Mouse (Mus musculus): ENCODE measurements around the gene Plin1. TPM values are rescaled to one million over a fixed set of nuclear protein-coding genes. Genes with fewer than 3 reads are reported as not detected.

The Plin1 gene
- total and polyA plus RNA-seq, 2 experiments from 2014 or later, result 0.23 to 0.44 TPM

- Histone ChIP-seq H3K4me1 (ENCODE audit: insufficient read depth, low read length) (no peaks in the 10 kb centered on the region), H3K36me3 (ENCODE audit: insufficient read depth, low read length) (no peaks in the 10 kb centered on the region), H3K9ac (replicated peaks; ENCODE audit: low read length, poor library complexity, severe bottlenecking) (no peak overlapping the region), H3K4me2 (ENCODE audit: low read depth, low read length, poor library complexity, severe bottlenecking) (no peak overlapping the region), H3K27ac (ENCODE audit: low read depth, low read length) (no peak overlapping the region), H3K27me3 (ENCODE audit: insufficient read depth, low read length) (no peaks in the 10 kb centered on the region), H3K4me3 (ENCODE audit: low read depth, low read length) (no peak overlapping the region), H3K9me3 (ENCODE audit: low read length) (no peaks in the 10 kb centered on the region)
- no peak for TF ChIP-seq CTCF (IDR thresholded peaks at IDR 0.05)
- DNase-seq (ENCODE audit: low spot score) (no peak), ATAC-seq (ENCODE audit: low FRiP score) (no peak)
- WGBS, result 91% methylated on average over 2 of the region's 2 CpGs
These were observed 52.5 kb downstream of the Plin1 start for GRCm38 (mm10) chr7:79680231-79680630.

GRCm38 (mm10) chr7:79679186-79679585, 53.5 kb downstream of the Plin1 start:
- Histone ChIP-seq H3K9me3 (ENCODE audit: low read length) (no peaks in the 10 kb centered on the region), H3K4me3 (ENCODE audit: low read depth, low read length) (no peak overlapping the region), H3K27me3 (ENCODE audit: insufficient read depth, low read length) (no peaks in the 10 kb centered on the region), H3K36me3 (ENCODE audit: insufficient read depth, low read length) (no peaks in the 10 kb centered on the region), H3K4me1 (ENCODE audit: insufficient read depth, low read length) (no peaks in the 10 kb centered on the region), H3K4me2 (ENCODE audit: low read depth, low read length, poor library complexity, severe bottlenecking) (no peak overlapping the region), H3K27ac (ENCODE audit: low read depth, low read length) (no peak overlapping the region), H3K9ac (replicated peaks; ENCODE audit: low read length, poor library complexity, severe bottlenecking) (no peak overlapping the region)
- ATAC-seq (ENCODE audit: low FRiP score) (no peak), DNase-seq (ENCODE audit: low spot score) (no peak)
- TF ChIP-seq CTCF (IDR thresholded peaks at IDR 0.05), result peak; percentile 44

GRCm38 (mm10) chr7:79670900-79671604, 61.7 kb downstream of the Plin1 start:
- Histone ChIP-seq H3K4me3 (ENCODE audit: low read depth, low read length) (no peak overlapping the region), H3K9ac (replicated peaks; ENCODE audit: low read length, poor library complexity, severe bottlenecking) (no peak overlapping the region), H3K4me1 (ENCODE audit: insufficient read depth, low read length) (no peaks in the 10 kb centered on the region), H3K36me3 (ENCODE audit: insufficient read depth, low read length) (no peaks in the 10 kb centered on the region), H3K27me3 (ENCODE audit: insufficient read depth, low read length) (no peaks in the 10 kb centered on the region), H3K9me3 (ENCODE audit: low read length) (no peaks in the 10 kb centered on the region), H3K4me2 (ENCODE audit: low read depth, low read length, poor library complexity, severe bottlenecking) (no peak overlapping the region), H3K27ac (ENCODE audit: low read depth, low read length) (no peak overlapping the region)
- DNase-seq (ENCODE audit: low spot score) (no peak), ATAC-seq (ENCODE audit: low FRiP score) (no peak)
- WGBS, result 98% methylated on average over 4 of the region's 4 CpGs
- no peak for TF ChIP-seq CTCF (IDR thresholded peaks at IDR 0.05)

Other genes starting within 250 kb of the Plin1 start
- gene Rhcg, start 115.2 kb downstream of the Plin1 start, total RNA-seq (2014; rRNA removed), result 2.2 and 2.6 TPM in 2 replicates
- gene Rhcg, start 115.2 kb downstream of the Plin1 start, polyA plus RNA-seq (2015; fragmentation: Nextera tagmentation; extraction: Ambion mirVana), result 4.3 and 4.8 TPM in 2 replicates
- gene Ticrr, start 72.7 kb downstream of the Plin1 start, total RNA-seq (2014; rRNA removed), result 1.2 and 3.4 TPM in 2 replicates
- 0.85 and 1.0 TPM in 2 replicates for gene Ticrr, start 72.7 kb downstream of the Plin1 start, polyA plus RNA-seq (2015; fragmentation: Nextera tagmentation; extraction: Ambion mirVana)
- gene Kif7, start 17.2 kb downstream of the Plin1 start, total RNA-seq (2014; rRNA removed), result 5.5 and 5.6 TPM in 2 replicates
- gene Kif7, start 17.2 kb downstream of the Plin1 start, polyA plus RNA-seq (2015; fragmentation: Nextera tagmentation; extraction: Ambion mirVana), result 1.5 and 1.7 TPM in 2 replicates
- 3.4 and 3.6 TPM in 2 replicates for gene Pex11a, start 10.2 kb upstream of the Plin1 start, total RNA-seq (2014; rRNA removed)
- gene Pex11a, start 10.2 kb upstream of the Plin1 start, polyA plus RNA-seq (2015; fragmentation: Nextera tagmentation; extraction: Ambion mirVana), result 11.9 and 12.3 TPM in 2 replicates
- gene Wdr93, start 10.3 kb upstream of the Plin1 start, total RNA-seq (2014; rRNA removed), result 0.19 and 0.27 TPM in 2 replicates
- gene Wdr93, start 10.3 kb upstream of the Plin1 start, polyA plus RNA-seq (2015; fragmentation: Nextera tagmentation; extraction: Ambion mirVana), result 0.32 TPM in 1 of 2 replicates, not detected in the other
- gene Mesp1, start 60.9 kb upstream of the Plin1 start, total RNA-seq (2014; rRNA removed), result 0.27 TPM in 1 of 2 replicates, not detected in the other
- 0.69 and 0.86 TPM in 2 replicates for gene Mesp1, start 60.9 kb upstream of the Plin1 start, polyA plus RNA-seq (2015; fragmentation: Nextera tagmentation; extraction: Ambion mirVana)
- 0.52 and 0.88 TPM in 2 replicates for gene Mesp2, start 77.8 kb upstream of the Plin1 start, total RNA-seq (2014; rRNA removed)
- 1.4 and 1.5 TPM in 2 replicates for gene Mesp2, start 77.8 kb upstream of the Plin1 start, polyA plus RNA-seq (2015; fragmentation: Nextera tagmentation; extraction: Ambion mirVana)
- gene Anpep, start 128.2 kb upstream of the Plin1 start, total RNA-seq (2014; rRNA removed), result 6.4 and 11.2 TPM in 2 replicates
- gene Anpep, start 128.2 kb upstream of the Plin1 start, polyA plus RNA-seq (2015; fragmentation: Nextera tagmentation; extraction: Ambion mirVana), result 5.1 TPM in 2 replicates
- gene Ap3s2, start 187.7 kb upstream of the Plin1 start, total RNA-seq (2014; rRNA removed), result 38.8 and 41.4 TPM in 2 replicates
- gene Ap3s2, start 187.7 kb upstream of the Plin1 start, polyA plus RNA-seq (2015; fragmentation: Nextera tagmentation; extraction: Ambion mirVana), result 38.6 and 40.9 TPM in 2 replicates
- gene Arpin, start 202.5 kb upstream of the Plin1 start, total RNA-seq (2014; rRNA removed), result 27.0 and 38.4 TPM in 2 replicates
- 14.9 and 16.1 TPM in 2 replicates for gene Arpin, start 202.5 kb upstream of the Plin1 start, polyA plus RNA-seq (2015; fragmentation: Nextera tagmentation; extraction: Ambion mirVana)